Mouse (Mus musculus) heart, embryonic 13.5 days (tissue): ENCODE measurements at regions not wholly inside any gene's neighbourhood (a gene's known extent, or its start where the extent isn't known, plus 50 kb on each side); places are given as distances from the start of the nearest gene placed in this dataset.
"Not testable (repeated sequence)": the region's sequence is repeated elsewhere in the genome, so short reads cannot be mapped to it uniquely, and the experiment has no call there.

Source experiments
- ATAC-seq: fragments of 200-750 bp; cut with Nextera tagmentation; 2 replicates; pipeline ENCODE4 v1.8.0; 2017; ENCODE audit warnings: moderate TSS enrichment; ENCODE audit not compliant: insufficient number of reproducible peaks, low FRiP score, low TSS enrichment; ENCODE audit errors: extremely low read depth
- H3K27ac ChIP-seq: fragments of 300-500 bp; sonication (generic); replicated peaks from 2 replicates; pipeline ENCODE4 v1.5.1; 2015; ENCODE audit warnings: moderate library complexity, mild to moderate bottlenecking, inconsistent platforms
- H3K27me3 ChIP-seq: fragments of 300-500 bp; sonication (generic); replicated peaks from 2 replicates; pipeline ENCODE4 v1.6.1; 2015; ENCODE audit warnings: mild to moderate bottlenecking, inconsistent platforms
- H3K36me3 ChIP-seq: fragments of 300-500 bp; sonication (generic); 2 replicates; pipeline ENCODE4 v1.6.1; 2015; ENCODE audit warnings: mild to moderate bottlenecking, inconsistent platforms
- H3K4me1 ChIP-seq: fragments of 300-500 bp; sonication (generic); 2 replicates; pipeline ENCODE4 v1.6.1; 2015; ENCODE audit warnings: inconsistent platforms
- H3K4me2 ChIP-seq: fragments of 300-500 bp; sonication (generic); 2 replicates; pipeline ENCODE4 v1.6.1; 2015; ENCODE audit warnings: inconsistent platforms, mild to moderate bottlenecking, moderate library complexity
- H3K4me3 ChIP-seq: fragments of 300-500 bp; sonication (generic); 2 replicates; pipeline ENCODE4 v1.5.1; 2015; ENCODE audit warnings: moderate library complexity, mild to moderate bottlenecking, inconsistent platforms
- H3K9ac ChIP-seq: fragments of 300-500 bp; sonication (generic); 2 replicates; pipeline ENCODE4 v1.6.1; 2015; ENCODE audit warnings: inconsistent platforms, mild to moderate bottlenecking, moderate library complexity
- H3K9me3 ChIP-seq: fragments of 300-500 bp; sonication (generic); 2 replicates; pipeline ENCODE4 v1.6.1; 2016; ENCODE audit warnings: inconsistent platforms
- WGBS: fragments of 180-500 bp; shearing (Covaris S2); methylation state at CpG from one replicate; pipeline ENCODE4 v1.1.7; 2015; ENCODE audit warnings: mixed read lengths; 5-methylcytosine and 5-hydroxymethylcytosine counted together

DNA sequence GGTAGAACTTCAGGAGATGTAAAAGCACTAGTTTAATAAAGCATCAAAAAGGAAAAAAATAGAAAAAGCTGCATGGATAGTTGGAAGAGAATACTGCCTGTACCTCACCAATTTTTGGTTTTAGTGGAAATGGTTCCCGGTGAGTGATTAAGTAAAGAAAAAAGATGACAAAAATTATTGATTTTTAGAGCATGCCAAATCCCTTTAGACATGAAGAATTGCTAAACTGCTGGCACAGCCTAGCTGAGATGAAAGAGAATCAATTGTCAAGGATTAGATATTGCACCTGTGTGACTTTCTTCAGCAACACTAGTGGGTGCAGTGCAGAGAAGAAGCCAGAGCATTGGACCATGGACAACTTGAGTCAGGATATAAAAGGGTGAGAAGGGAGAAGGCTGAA lies 348.7 kb upstream of the Cpeb2 start:
- ATAC-seq: no peak
- Histone ChIP-seq H3K4me3 (no peak overlapping the region), H3K9ac (no peak overlapping the region), H3K36me3 (no peaks in the 10 kb centered on the region), H3K4me1 (no peaks in the 10 kb centered on the region), H3K27ac (no peak overlapping the region), H3K9me3 (no peaks in the 10 kb centered on the region), H3K27me3 (no peaks in the 10 kb centered on the region), H3K4me2 (no peak overlapping the region)
- WGBS: 81% methylated on average over 1 of the region's 1 CpGs

- Histone ChIP-seq H3K27ac (no peak overlapping the region), H3K4me2 (no peak overlapping the region), H3K36me3 (no peaks in the 10 kb centered on the region), H3K9ac (no peak overlapping the region), H3K4me1 (no peaks in the 10 kb centered on the region), H3K9me3 (no peaks in the 10 kb centered on the region), H3K27me3 (no peaks in the 10 kb centered on the region), H3K4me3 (no peak overlapping the region)
- no peak for ATAC-seq
- WGBS: 47% methylated on average over 2 of the region's 2 CpGs
Observed at GRCm38 (mm10) chr5:42891890-42892289, 341.1 kb upstream of the Cpeb2 start.

DNA sequence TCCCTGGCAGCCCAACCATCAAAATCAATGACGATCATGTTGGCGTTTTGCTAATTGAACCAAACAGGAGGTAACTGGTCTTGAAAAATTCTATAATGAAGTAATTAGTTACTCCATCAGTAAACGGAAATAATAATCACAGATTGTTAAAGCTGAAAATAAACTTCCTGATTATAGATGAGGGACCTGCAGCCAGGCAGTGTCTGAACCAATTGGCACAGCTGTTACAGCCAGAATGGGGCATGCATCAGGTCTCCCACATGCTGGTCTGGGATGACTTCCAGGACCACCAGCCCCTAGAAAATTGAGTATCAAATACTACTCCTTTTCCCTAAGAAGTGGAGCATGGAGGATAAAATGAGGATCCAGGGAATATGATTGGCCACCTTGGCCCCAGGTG lies 326.8 kb upstream of the Cpeb2 start:
- H3K9me3 ChIP-seq: no peaks in the 10 kb centered on the region
- no peak overlapping the region for H3K4me3 ChIP-seq
- H3K4me1 ChIP-seq: no peaks in the 10 kb centered on the region
- no peak overlapping the region for H3K4me2 ChIP-seq
- 68% methylated on average over 3 of the region's 3 CpGs for WGBS
- no peaks in the 10 kb centered on the region for H3K27me3 ChIP-seq
- no peak for ATAC-seq
- no peaks in the 10 kb centered on the region for H3K36me3 ChIP-seq
- no peak overlapping the region for H3K27ac ChIP-seq
- no peak overlapping the region for H3K9ac ChIP-seq

DNA sequence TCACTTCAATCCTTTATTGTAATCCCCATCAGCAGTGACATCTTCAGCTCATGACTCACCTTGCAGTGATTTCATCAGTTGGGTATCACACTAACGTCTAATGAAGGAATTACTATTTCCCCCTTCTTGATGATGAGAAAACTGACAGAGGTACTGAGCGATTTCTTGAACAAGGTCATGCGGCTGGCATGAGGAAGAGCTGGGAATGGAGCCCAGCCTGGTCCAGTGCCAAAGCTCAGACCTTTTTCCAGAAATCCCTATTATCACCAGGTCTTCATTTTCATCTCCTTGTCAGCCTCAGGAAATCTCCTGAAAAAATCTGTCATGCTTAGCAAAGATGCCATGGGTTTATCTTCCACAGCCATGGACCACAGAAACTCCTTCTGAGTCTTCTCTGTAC lies 313.6 kb upstream of the Cpeb2 start:
- Histone ChIP-seq H3K27me3 (no peaks in the 10 kb centered on the region), H3K27ac (no peak overlapping the region), H3K4me3 (no peak overlapping the region), H3K36me3 (no peaks in the 10 kb centered on the region), H3K9me3 (no peaks in the 10 kb centered on the region), H3K4me1 (no peaks in the 10 kb centered on the region), H3K4me2 (no peak overlapping the region), H3K9ac (no peak overlapping the region)
- ATAC-seq: no peak
- 64% methylated on average over 3 of the region's 3 CpGs for WGBS

DNA sequence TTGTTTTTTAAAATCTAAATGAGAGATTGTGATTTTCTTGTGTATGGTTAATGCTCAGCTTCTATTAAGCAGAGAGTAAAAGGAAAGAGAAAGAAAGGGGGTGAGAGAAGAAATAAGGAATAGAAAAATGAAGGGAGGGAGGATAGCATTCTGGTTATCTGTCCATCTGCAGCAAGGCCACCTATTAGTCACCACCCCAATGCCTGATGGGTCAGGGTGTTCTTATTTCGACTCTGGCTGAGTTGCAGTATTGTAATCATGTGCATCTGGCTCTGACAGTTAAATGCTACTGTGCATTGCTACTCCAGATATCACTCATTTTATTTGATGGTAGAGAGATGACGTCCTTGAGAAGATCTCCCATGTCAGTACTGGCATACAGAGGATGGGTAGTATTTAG lies 300.9 kb upstream of the Cpeb2 start:
- Histone ChIP-seq H3K4me1 (no peaks in the 10 kb centered on the region), H3K4me3 (no peak overlapping the region), H3K4me2 (no peak overlapping the region), H3K9me3 (no peaks in the 10 kb centered on the region), H3K27ac (no peak overlapping the region), H3K9ac (no peak overlapping the region), H3K36me3 (no peaks in the 10 kb centered on the region), H3K27me3 (no peaks in the 10 kb centered on the region)
- ATAC-seq: no peak
- 50% methylated on average over 2 of the region's 2 CpGs for WGBS

DNA sequence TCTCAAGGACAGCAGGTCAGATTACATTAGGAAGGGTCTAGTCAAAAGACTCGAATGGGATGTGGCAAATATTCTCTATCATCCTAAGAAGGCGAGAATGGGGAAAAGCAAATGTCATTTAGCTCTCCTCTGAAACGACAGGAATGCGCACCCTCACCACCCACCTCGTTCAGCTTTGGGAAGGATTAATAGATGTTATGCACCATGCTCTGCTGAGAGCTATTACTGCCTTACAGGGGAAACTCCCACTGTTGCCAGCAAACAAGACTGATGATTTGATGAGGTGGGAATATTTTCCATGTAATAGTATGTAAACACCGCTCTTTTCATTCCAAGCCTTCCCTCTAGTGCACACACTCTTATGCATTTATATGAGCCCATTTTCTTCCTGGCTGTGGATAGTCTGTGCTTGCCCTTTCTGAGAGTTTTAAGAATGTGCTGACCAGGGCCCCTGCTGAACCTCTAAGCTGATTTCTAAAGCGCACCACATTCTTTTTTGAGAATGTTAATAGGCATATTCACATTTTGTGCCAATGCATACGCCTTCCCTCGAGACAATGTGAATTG lies 273.6 kb upstream of the Cpeb2 start:
- no peak overlapping the region for H3K9ac ChIP-seq
- no peak overlapping the region for H3K4me3 ChIP-seq
- no peak overlapping the region for H3K4me2 ChIP-seq
- H3K36me3 ChIP-seq: no peaks in the 10 kb centered on the region
- H3K4me1 ChIP-seq: no peaks in the 10 kb centered on the region
- H3K9me3 ChIP-seq: no peaks in the 10 kb centered on the region
- ATAC-seq: no peak
- WGBS: 70% methylated on average over 9 of the region's 9 CpGs
- no peaks in the 10 kb centered on the region for H3K27me3 ChIP-seq
- no peak overlapping the region for H3K27ac ChIP-seq

GRCm38 (mm10) chr5:42966952-42967351 lies 266.0 kb upstream of the Cpeb2 start:
- H3K4me2 ChIP-seq, H3K36me3 ChIP-seq, H3K27me3 ChIP-seq, H3K4me3 ChIP-seq, ATAC-seq, H3K9ac ChIP-seq, H3K9me3 ChIP-seq, H3K27ac ChIP-seq: not testable (repeated sequence)
- peaks cover 11% of the 10 kb centered on the region for H3K4me1 ChIP-seq
- 84% methylated on average over 2 of the region's 2 CpGs for WGBS

GRCm38 (mm10) chr5:42969209-42969608 lies 263.8 kb upstream of the Cpeb2 start:
- H3K36me3 ChIP-seq: no peaks in the 10 kb centered on the region
- no peak for ATAC-seq
- no peak overlapping the region for H3K4me3 ChIP-seq
- 0 out of 2 replicates have a peak overlapping the region, but pooled peaks have one; percentile 15 for H3K27ac ChIP-seq
- peaks cover 11% of the 10 kb centered on the region for H3K4me1 ChIP-seq
- no peak overlapping the region for H3K4me2 ChIP-seq
- H3K9me3 ChIP-seq: no peaks in the 10 kb centered on the region
- H3K9ac ChIP-seq: no peak overlapping the region
- no peaks in the 10 kb centered on the region for H3K27me3 ChIP-seq

- H3K27me3 ChIP-seq: no peaks in the 10 kb centered on the region
- H3K9ac ChIP-seq: no peak overlapping the region
- ATAC-seq: no peak
- H3K4me2 ChIP-seq: no peak overlapping the region
- no peaks in the 10 kb centered on the region for H3K9me3 ChIP-seq
- peaks cover 11% of the 10 kb centered on the region for H3K4me1 ChIP-seq
- no peaks in the 10 kb centered on the region for H3K36me3 ChIP-seq
- H3K4me3 ChIP-seq: no peak overlapping the region
- 0 out of 2 replicates have a peak overlapping the region, but pooled peaks have one; percentile 15 for H3K27ac ChIP-seq
- WGBS: 19% methylated on average over 3 of the region's 3 CpGs
Observed at GRCm38 (mm10) chr5:42969621-42970020, 263.3 kb upstream of the Cpeb2 start.

GRCm38 (mm10) chr5:42977108-42977507 lies 255.9 kb upstream of the Cpeb2 start:
- Histone ChIP-seq H3K27me3 (no peaks in the 10 kb centered on the region), H3K27ac (no peak overlapping the region), H3K9ac (no peak overlapping the region), H3K4me3 (no peak overlapping the region), H3K4me2 (no peak overlapping the region), H3K9me3 (no peaks in the 10 kb centered on the region), H3K36me3 (no peaks in the 10 kb centered on the region), H3K4me1 (no peaks in the 10 kb centered on the region)
- WGBS: 85% methylated on average over 4 of the region's 4 CpGs
- no peak for ATAC-seq

GRCm38 (mm10) chr5:42980946-42981650 lies 251.9 kb upstream of the Cpeb2 start:
- H3K27ac ChIP-seq: no peak overlapping the region
- no peaks in the 10 kb centered on the region for H3K27me3 ChIP-seq
- no peaks in the 10 kb centered on the region for H3K4me1 ChIP-seq
- no peaks in the 10 kb centered on the region for H3K9me3 ChIP-seq
- no peaks in the 10 kb centered on the region for H3K36me3 ChIP-seq
- no peak overlapping the region for H3K4me3 ChIP-seq
- H3K9ac ChIP-seq: no peak overlapping the region
- 68% methylated on average over 2 of the region's 2 CpGs for WGBS
- no peak overlapping the region for H3K4me2 ChIP-seq
- no peak for ATAC-seq

GRCm38 (mm10) chr5:42986203-42986602 lies 246.8 kb upstream of the Cpeb2 start:
- no peaks in the 10 kb centered on the region for H3K36me3 ChIP-seq
- H3K9me3 ChIP-seq: no peaks in the 10 kb centered on the region
- H3K4me2 ChIP-seq: no peak overlapping the region
- WGBS: 68% methylated on average over 4 of the region's 4 CpGs
- H3K4me1 ChIP-seq: no peaks in the 10 kb centered on the region
- no peak overlapping the region for H3K9ac ChIP-seq
- no peak overlapping the region for H3K27ac ChIP-seq
- no peaks in the 10 kb centered on the region for H3K27me3 ChIP-seq
- no peak for ATAC-seq
- H3K4me3 ChIP-seq: no peak overlapping the region
